Mouse (Mus musculus) bone marrow macrophage, adult 2 months (primary cell): ENCODE measurements at regions not wholly inside any gene's neighbourhood (a gene's known extent, or its start where the extent isn't known, plus 50 kb on each side); places are given as distances from the start of the nearest gene placed in this dataset.

Source experiments
- CTCF ChIP-seq: IDR thresholded peaks from 2 replicates; pipeline ENCODE4 v1.5.1; 2012; ENCODE audit warnings: low read depth, mild to moderate bottlenecking, low read length, moderate library complexity
- POLR2A ChIP-seq: IDR thresholded peaks from 2 replicates; pipeline ENCODE4 v1.6.1; 2012; ENCODE audit warnings: mild to moderate bottlenecking, low read depth, low read length, borderline replicate concordance

DNA sequence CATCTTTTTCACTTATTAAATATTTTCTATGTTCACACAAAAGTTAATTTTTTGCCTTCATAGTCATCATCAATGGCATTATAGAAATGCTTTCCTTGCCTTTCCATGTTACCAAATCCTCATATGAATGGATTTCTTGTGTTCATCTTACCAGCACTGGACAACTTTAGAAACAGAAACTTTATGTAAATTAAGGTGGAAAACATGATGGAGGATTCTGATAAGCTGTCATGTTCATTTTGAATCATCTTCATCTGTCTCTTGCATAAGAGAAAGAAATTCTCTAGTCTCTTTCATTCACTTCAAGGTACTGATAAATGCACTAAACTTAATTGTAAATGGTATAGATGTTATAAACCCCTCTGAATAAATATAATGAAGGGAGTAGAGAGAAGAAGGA lies 305.4 kb downstream of the Fgf10 start:
- no peak for TF ChIP-seq CTCF
- no peak for TF ChIP-seq POLR2A
